In the genomic region with DNA sequence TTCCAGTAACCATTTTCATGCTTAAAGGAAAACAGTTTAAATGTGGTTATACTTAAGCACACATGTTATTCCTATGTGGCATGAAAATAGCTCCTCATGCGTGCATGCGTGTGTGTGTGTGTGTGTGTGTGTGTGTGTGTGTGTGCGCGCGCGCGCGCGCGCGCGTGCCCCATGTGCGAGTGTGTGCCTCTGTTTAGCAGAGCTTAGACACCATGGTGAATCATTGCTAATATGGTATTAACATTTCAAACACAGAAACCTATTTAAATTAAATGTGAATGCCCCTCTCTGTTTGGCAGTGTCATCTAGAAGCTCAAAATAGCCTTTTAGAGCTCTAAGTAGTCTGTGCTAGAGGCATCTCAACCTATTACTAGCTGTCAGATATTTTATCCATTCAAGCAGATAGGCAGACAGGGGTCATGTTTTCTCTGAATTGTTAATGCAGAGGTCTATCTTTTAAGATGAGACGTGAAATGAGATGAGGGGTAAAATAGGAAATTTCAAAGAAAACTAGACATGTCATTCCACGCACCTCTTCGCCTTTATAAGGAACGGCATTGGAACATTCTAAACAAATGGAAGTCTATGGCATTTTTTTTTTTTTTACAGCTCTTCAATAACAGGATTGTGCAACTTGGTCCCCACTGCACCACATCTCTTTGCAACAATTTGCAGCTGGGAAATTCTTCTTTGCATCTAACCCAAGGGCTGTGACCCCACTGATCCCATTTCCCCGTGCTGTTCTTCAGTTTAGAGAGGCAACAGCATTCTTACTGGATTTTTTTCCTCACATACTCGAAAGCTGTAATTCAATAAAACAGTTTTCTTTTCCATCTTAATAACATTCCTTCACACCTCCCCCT, we compare ENCODE assay signal across 22 mouse cellular contexts. TPM values are rescaled to one million over a fixed set of nuclear protein-coding genes. Genes with fewer than 3 reads are reported as not detected.
DNase-seq lines count a peak whose midpoint lies in the region; ATAC-seq and TF ChIP-seq lines count a peak whose summit lies in the region.
"Had no signal": no experiment of that assay in that cellular context is flagged by ENCODE, and none has a peak within 500 bp of the region (broad histone marks: within the 10 kb centered on the region; RNA-seq: fewer than 3 reads in every experiment).

No protein-coding gene starts in this region.

- no peak overlapping the region for H3K4me3 ChIP-seq in forebrain, postnatal 0 days (ENCODE audit: low read depth, low read length)
- H3K4me3 ChIP-seq in forebrain, embryonic 13.5 days: no peak overlapping the region
- H3K4me3 ChIP-seq in lung, embryonic 16.5 days (ENCODE audit: low read length): no peak overlapping the region
- no peak overlapping the region for H3K4me3 ChIP-seq in midbrain, embryonic 16.5 days (ENCODE audit: low read depth, low read length)
- H3K4me3 ChIP-seq: embryonic facial prominence, embryonic 13.5 days; forebrain, embryonic 15.5 days; heart, adult 2 months; heart, embryonic 15.5 days; hindbrain, embryonic 15.5 days had no signal

- no peaks in the 10 kb centered on the region for H3K4me1 ChIP-seq in forebrain, postnatal 0 days (ENCODE audit: insufficient read depth)
- H3K4me1 ChIP-seq in forebrain, embryonic 13.5 days: no peaks in the 10 kb centered on the region
- H3K4me1 ChIP-seq in lung, embryonic 16.5 days (replicated peaks; ENCODE audit: control insufficient read depth, insufficient read depth, low read length): 0 out of 2 replicates have a peak, but pooled peaks cover 2% of the 10 kb centered on the region
- peaks cover 11% of the 10 kb centered on the region for H3K4me1 ChIP-seq in midbrain, embryonic 16.5 days (ENCODE audit: control insufficient read depth, insufficient read depth, low read length)
- H3K4me1 ChIP-seq: forebrain, embryonic 15.5 days; hindbrain, embryonic 15.5 days had no signal

- no peak overlapping the region for H3K9ac ChIP-seq in forebrain, postnatal 0 days
- H3K9ac ChIP-seq in forebrain, embryonic 13.5 days: no peak overlapping the region
- no peak overlapping the region for H3K9ac ChIP-seq in lung, embryonic 16.5 days (ENCODE audit: low read length)
- H3K9ac ChIP-seq in midbrain, embryonic 16.5 days (ENCODE audit: low read depth, low read length): no peak overlapping the region
- H3K9ac ChIP-seq: embryonic facial prominence, embryonic 13.5 days; forebrain, embryonic 15.5 days; heart, embryonic 15.5 days; hindbrain, embryonic 15.5 days had no signal

- WGBS in forebrain, postnatal 0 days: 79% methylated on average over 19 of the region's 19 CpGs
- WGBS in forebrain, embryonic 13.5 days: 90% methylated on average over 19 of the region's 19 CpGs
- 77% methylated on average over 19 of the region's 19 CpGs for WGBS in lung, embryonic 16.5 days
- WGBS in midbrain, embryonic 16.5 days: 75% methylated on average over 19 of the region's 19 CpGs

- no peak for TF ChIP-seq POLR2A in brain, embryonic 14.5 days (IDR thresholded peaks at IDR 0.05; ENCODE audit: borderline replicate concordance, extremely low read depth, insufficient read depth, insufficient read length, poor library complexity, severe bottlenecking)

- TF ChIP-seq CTCF in forebrain, postnatal 0 days (IDR thresholded peaks at IDR 0.05; ENCODE audit: low read depth): no peak
- no peak for TF ChIP-seq CTCF in brain, embryonic 14.5 days (IDR thresholded peaks at IDR 0.05; ENCODE audit: borderline replicate concordance, extremely low read depth, insufficient read depth, insufficient read length)

- H3K27ac ChIP-seq in forebrain, postnatal 0 days (ENCODE audit: low read depth, low read length): no peak overlapping the region
- H3K27ac ChIP-seq in forebrain, embryonic 13.5 days: no peak overlapping the region
- no peak overlapping the region for H3K27ac ChIP-seq in lung, embryonic 16.5 days (ENCODE audit: low read length)
- H3K27ac ChIP-seq in midbrain, embryonic 16.5 days (ENCODE audit: low read length): no peak overlapping the region
- H3K27ac ChIP-seq: embryonic facial prominence, embryonic 13.5 days; forebrain, embryonic 15.5 days; heart, adult 2 months; heart, embryonic 15.5 days; hindbrain, embryonic 15.5 days had no signal

- H3K9me3 ChIP-seq in forebrain, postnatal 0 days (ENCODE audit: low read length): no peaks in the 10 kb centered on the region
- no peaks in the 10 kb centered on the region for H3K9me3 ChIP-seq in forebrain, embryonic 13.5 days (replicated peaks)
- no peaks in the 10 kb centered on the region; the same call in 1 of the 2 replicates for H3K9me3 ChIP-seq in lung, embryonic 16.5 days (ENCODE audit: control insufficient read depth, low read length)
- H3K9me3 ChIP-seq in midbrain, embryonic 16.5 days (replicated peaks; ENCODE audit: control insufficient read depth, low read length, poor library complexity, severe bottlenecking): no peaks in the 10 kb centered on the region
- H3K9me3 ChIP-seq: embryonic facial prominence, embryonic 13.5 days; forebrain, embryonic 15.5 days; heart, embryonic 15.5 days; hindbrain, embryonic 15.5 days had no signal

- no peaks in the 10 kb centered on the region for H3K36me3 ChIP-seq in forebrain, postnatal 0 days (ENCODE audit: insufficient read depth)
- H3K36me3 ChIP-seq in forebrain, embryonic 13.5 days (ENCODE audit: poor library complexity, severe bottlenecking): no peaks in the 10 kb centered on the region
- no peaks in the 10 kb centered on the region for H3K36me3 ChIP-seq in lung, embryonic 16.5 days (ENCODE audit: control insufficient read depth, insufficient read depth, low read length)
- no peaks in the 10 kb centered on the region for H3K36me3 ChIP-seq in midbrain, embryonic 16.5 days (ENCODE audit: control insufficient read depth, insufficient read depth, low read length)
- H3K36me3 ChIP-seq: embryonic facial prominence, embryonic 13.5 days; forebrain, embryonic 15.5 days; heart, embryonic 15.5 days; hindbrain, embryonic 15.5 days had no signal

- no peak overlapping the region for H3K4me2 ChIP-seq in forebrain, postnatal 0 days (ENCODE audit: low read depth)
- no peak overlapping the region for H3K4me2 ChIP-seq in forebrain, embryonic 13.5 days
- H3K4me2 ChIP-seq in lung, embryonic 16.5 days (ENCODE audit: low read depth, low read length): no peak overlapping the region
- no peak overlapping the region for H3K4me2 ChIP-seq in midbrain, embryonic 16.5 days (ENCODE audit: low read length)
- H3K4me2 ChIP-seq: embryonic facial prominence, embryonic 13.5 days; forebrain, embryonic 15.5 days; heart, embryonic 11.5 days; heart, embryonic 15.5 days; hindbrain, embryonic 15.5 days had no signal

- DNase-seq in forebrain, postnatal 0 days: no peak
- no peak for DNase-seq in lung, postnatal 36 days
- peak; percentile 39 for DNase-seq in brain, embryonic 14.5 days (ENCODE audit: low read depth)
- DNase-seq in gastrocnemius, postnatal 25 days: no peak
- DNase-seq: adrenal gland, postnatal 14 days; cerebellum, adult 18-20 months; cerebellum, adult 9-11 months; cerebellum, postnatal 36 days; gastrocnemius, postnatal 10 days; heart, adult 2 months; heart, postnatal 14 days had no signal

- H3K27me3 ChIP-seq in forebrain, postnatal 0 days (ENCODE audit: insufficient read depth, low read length): no peaks in the 10 kb centered on the region
- H3K27me3 ChIP-seq in forebrain, embryonic 13.5 days: no peaks in the 10 kb centered on the region
- H3K27me3 ChIP-seq in lung, embryonic 16.5 days (ENCODE audit: control insufficient read depth, insufficient read depth, low read depth, low read length): no peaks in the 10 kb centered on the region
- no peaks in the 10 kb centered on the region for H3K27me3 ChIP-seq in midbrain, embryonic 16.5 days (ENCODE audit: control insufficient read depth, insufficient read depth, low read depth, low read length)
- H3K27me3 ChIP-seq: CH12.LX; embryonic facial prominence, embryonic 13.5 days; forebrain, embryonic 15.5 days; heart, embryonic 15.5 days; hindbrain, embryonic 15.5 days; Patski had no signal

- ATAC-seq in forebrain, postnatal 0 days: peak; percentile 34; the same call in 1 of the 2 replicates
- ATAC-seq in forebrain, embryonic 13.5 days: no peak
- ATAC-seq in lung, embryonic 16.5 days (ENCODE audit: low read depth): peak; percentile 72; the same call in 1 of the 2 replicates
- peak; percentile 51; the same call in 1 of the 2 replicates for ATAC-seq in midbrain, embryonic 16.5 days
- ATAC-seq: activated CD4-positive, CD25-positive, alpha-beta regulatory T cell, adult 4 months; forebrain, embryonic 15.5 days; Patski had no signal

RNA-seq across cellular contexts. Expression of gene Tiparp, which starts 51.9 kb away (rescaled TPM):
- 23.3 and 26.8 TPM in 2 replicates for total RNA-seq in forebrain, postnatal 0 days (2014; rRNA removed)
- 19.5 and 19.9 TPM in 2 replicates for polyA plus RNA-seq in forebrain, postnatal 0 days (2015; fragmentation: Nextera tagmentation; extraction: Ambion mirVana)
- 28.1 and 29.1 TPM in 2 replicates for polyA plus RNA-seq in forebrain, embryonic 13.5 days (2015; fragmentation: Nextera tagmentation; extraction: Ambion mirVana)
- 42.2 and 42.3 TPM in 2 replicates for polyA plus RNA-seq in lung, embryonic 16.5 days (2015; fragmentation: Nextera tagmentation; extraction: Ambion mirVana)
- polyA plus RNA-seq in brain, embryonic 14.5 days (2012; rRNA removed): 9.1 and 9.8 TPM in 2 replicates
- polyA plus RNA-seq in midbrain, embryonic 16.5 days (2015; fragmentation: Nextera tagmentation; extraction: Ambion mirVana): 24.3 and 25.5 TPM in 2 replicates
- 1 to 10 TPM; 8.4 to 9.7 TPM for total RNA-seq in gastrocnemius, postnatal 25 days (2021)
